Mouse (Mus musculus) liver, embryonic 14.5 days (tissue): Measurements from ENCODE around the gene Vps39. TPM values are rescaled to one million over a fixed set of nuclear protein-coding genes. Genes with fewer than 3 reads are reported as not detected.

Experiments
- ATAC-seq: fragments of 200-750 bp; cut with Nextera tagmentation; 2 replicates; pipeline ENCODE4 v1.8.0; 2017; ENCODE audit warnings: moderate number of reproducible peaks, mild to moderate bottlenecking, moderate library complexity; ENCODE audit not compliant: insufficient read depth
- DNase-seq, 3 experiments: peaks; one replicate each; pipeline ENCODE4 v3.0.0-alpha.2; 2012 to 2013; ENCODE audit warnings: low read depth in 3 of 3, low spot score in 3 of 3
- H3K27ac ChIP-seq: fragments of 300-500 bp; sonication (generic); 2 replicates; pipeline ENCODE4 v1.5.1; 2014; ENCODE audit warnings: moderate library complexity, mild to moderate bottlenecking, control low read depth, inconsistent platforms
- H3K27me3 ChIP-seq: fragments of 300-500 bp; sonication (generic); 2 replicates; pipeline ENCODE4 v1.6.1; 2014; ENCODE audit warnings: mild to moderate bottlenecking, low read length, moderate library complexity; ENCODE audit not compliant: control insufficient read depth, insufficient read depth
- H3K36me3 ChIP-seq: fragments of 300-500 bp; sonication (generic); replicated peaks from 2 replicates; pipeline ENCODE4 v1.6.1; 2014; ENCODE audit warnings: low read depth; ENCODE audit not compliant: control insufficient read depth, insufficient read depth
- H3K4me1 ChIP-seq, 2 experiments: fragments of 200-500 bp in 1 of 2; fragments of 300-500 bp in 1 of 2; sonication (generic) in 1 of 2; replicated peaks; 2 replicates each; pipeline ENCODE4 v1.6.1; 2012 to 2014; ENCODE audit warnings: antibody characterized with exemption in 1 of 2, inconsistent platforms in 1 of 2, low read length in 1 of 2; ENCODE audit not compliant: control insufficient read depth in 2 of 2, insufficient read depth in 2 of 2
- H3K4me2 ChIP-seq: fragments of 300-500 bp; sonication (generic); 2 replicates; pipeline ENCODE4 v1.6.1; 2014; ENCODE audit warnings: low read depth, mild to moderate bottlenecking, control low read depth, moderate library complexity
- H3K4me3 ChIP-seq, 2 experiments: fragments of 200-500 bp in 1 of 2; fragments of 300-500 bp in 1 of 2; sonication (generic) in 1 of 2; 2 replicates each; pipeline ENCODE4 v1.5.1; 2012 to 2014; ENCODE audit warnings: low read depth in 2 of 2, low read length in 2 of 2, mild to moderate bottlenecking in 2 of 2, control low read depth in 1 of 2, inconsistent platforms in 1 of 2, moderate library complexity in 1 of 2; ENCODE audit not compliant: insufficient read depth in 1 of 2
- H3K9ac ChIP-seq: fragments of 300-500 bp; sonication (generic); replicated peaks from 2 replicates; pipeline ENCODE4 v1.6.1; 2014; ENCODE audit warnings: mild to moderate bottlenecking, control low read depth, moderate library complexity
- H3K9me3 ChIP-seq: fragments of 300-500 bp; sonication (generic); 2 replicates; pipeline ENCODE4 v1.6.1; 2016; ENCODE audit warnings: low read length, mixed read lengths; ENCODE audit not compliant: control insufficient read depth
- CTCF ChIP-seq: IDR thresholded peaks from 2 replicates; pipeline ENCODE4 v1.5.1; 2016; ENCODE audit warnings: antibody characterized with exemption, low read depth, control low read depth
- EP300 ChIP-seq: IDR thresholded peaks from 2 replicates; pipeline ENCODE4 v1.6.1; 2016; ENCODE audit warnings: antibody characterized with exemption, low read depth
- WGBS: fragments of 180-500 bp; shearing (Covaris S2); extraction: QIAGEN DNeasy Blood & Tissue Kit; methylation state at CpG from one replicate; pipeline ENCODE4 v1.1.7; 2014; ENCODE audit not compliant: insufficient replicate concordance; 5-methylcytosine and 5-hydroxymethylcytosine counted together
- polyA plus RNA-seq, 2 experiments: library from polyadenylated mRNA; depleted of rRNA in 1 of 2; stranded (reverse) in 1 of 2; unstranded in 1 of 2; fragments of >200 nt; fragmentation: Nextera tagmentation in 1 of 2; extraction: Ambion mirVana in 1 of 2; gene quantifications; 2 replicates each; pipeline versions ENCODE4 v1.2.1 to v1.2.3; 2012 to 2014

The Vps39 gene
- polyA plus RNA-seq, 2 experiments = 6.6 to 6.9 TPM

GRCm38 (mm10) chr2:120387291-120387690 is 34.4 kb upstream of the Vps39 start:
- Histone ChIP-seq H3K4me1 (no peaks in the 10 kb centered on the region), H3K4me3 (no peak overlapping the region), H3K9ac (no peak overlapping the region), H3K36me3 (peaks cover 31% of the 10 kb centered on the region), H3K27ac (no peak overlapping the region), H3K4me2 (no peak overlapping the region), H3K27me3 (no peaks in the 10 kb centered on the region), H3K9me3 (no peaks in the 10 kb centered on the region)
- TF ChIP-seq CTCF (no peak), EP300 (no peak)
- ATAC-seq = no peak
- no peak for DNase-seq
- 90% methylated on average over 1 of the region's 1 CpGs for WGBS

- Histone ChIP-seq H3K9me3 (no peaks in the 10 kb centered on the region), H3K4me3 (no peak overlapping the region), H3K4me2 (no peak overlapping the region), H3K4me1 (no peaks in the 10 kb centered on the region), H3K27me3 (no peaks in the 10 kb centered on the region), H3K27ac (no peak overlapping the region), H3K36me3 (peaks cover 38% of the 10 kb centered on the region), H3K9ac (no peak overlapping the region)
- 81% methylated on average over 1 of the region's 1 CpGs for WGBS
- no peak for ATAC-seq
- no peak for TF ChIP-seq EP300
- no peak for TF ChIP-seq CTCF
- DNase-seq = no peak
Measured at GRCm38 (mm10) chr2:120386264-120386663, 33.3 kb upstream of the Vps39 start.

- no peak for ATAC-seq
- peaks cover 39% of the 10 kb centered on the region for H3K36me3 ChIP-seq
Measured at GRCm38 (mm10) chr2:120373858-120374257, 20.9 kb upstream of the Vps39 start.

GRCm38 (mm10) chr2:120367416-120368207 is 14.7 kb upstream of the Vps39 start:
- 90% methylated on average over 4 of the region's 4 CpGs for WGBS
- Histone ChIP-seq H3K4me2 (no peak overlapping the region), H3K27ac (no peak overlapping the region), H3K4me3 (no peak overlapping the region), H3K36me3 (peaks cover 39% of the 10 kb centered on the region), H3K9ac (no peak overlapping the region), H3K4me1 (no peaks in the 10 kb centered on the region), H3K27me3 (no peaks in the 10 kb centered on the region), H3K9me3 (no peaks in the 10 kb centered on the region)
- no peak for ATAC-seq
- TF ChIP-seq CTCF = no peak
- no peak for TF ChIP-seq EP300
- no peak for DNase-seq

More at GRCm38 (mm10) chr2:120373858-120374257, 20.9 kb upstream of the Vps39 start:
- Histone ChIP-seq H3K9ac (no peak overlapping the region), H3K27me3 (no peaks in the 10 kb centered on the region), H3K4me2 (no peak overlapping the region), H3K9me3 (no peaks in the 10 kb centered on the region), H3K4me1 (no peaks in the 10 kb centered on the region), H3K27ac (no peak overlapping the region), H3K4me3 (no peak overlapping the region)
- 84% methylated on average over 4 of the region's 4 CpGs for WGBS
- no peak for DNase-seq
- TF ChIP-seq CTCF (no peak), EP300 (no peak)

GRCm38 (mm10) chr2:120366501-120366900 is 13.6 kb upstream of the Vps39 start:
- Histone ChIP-seq H3K9ac (no peak overlapping the region), H3K27me3 (no peaks in the 10 kb centered on the region), H3K27ac (no peak overlapping the region), H3K4me3 (no peak overlapping the region), H3K4me2 (no peak overlapping the region), H3K9me3 (no peaks in the 10 kb centered on the region), H3K4me1 (no peaks in the 10 kb centered on the region), H3K36me3 (peaks cover 42% of the 10 kb centered on the region)
- WGBS = 92% methylated on average over 3 of the region's 3 CpGs
- TF ChIP-seq CTCF = no peak
- TF ChIP-seq EP300 = no peak
- ATAC-seq = no peak
- no peak for DNase-seq
